Mouse (Mus musculus): ENCODE results near the gene Crtc3. TPM values are rescaled to one million over a fixed set of nuclear protein-coding genes. Genes with fewer than 3 reads are reported as not detected.

Crtc3 gene
- polyA plus RNA-seq, 1 experiment from 2014 or later: 10.3 TPM

DNA sequence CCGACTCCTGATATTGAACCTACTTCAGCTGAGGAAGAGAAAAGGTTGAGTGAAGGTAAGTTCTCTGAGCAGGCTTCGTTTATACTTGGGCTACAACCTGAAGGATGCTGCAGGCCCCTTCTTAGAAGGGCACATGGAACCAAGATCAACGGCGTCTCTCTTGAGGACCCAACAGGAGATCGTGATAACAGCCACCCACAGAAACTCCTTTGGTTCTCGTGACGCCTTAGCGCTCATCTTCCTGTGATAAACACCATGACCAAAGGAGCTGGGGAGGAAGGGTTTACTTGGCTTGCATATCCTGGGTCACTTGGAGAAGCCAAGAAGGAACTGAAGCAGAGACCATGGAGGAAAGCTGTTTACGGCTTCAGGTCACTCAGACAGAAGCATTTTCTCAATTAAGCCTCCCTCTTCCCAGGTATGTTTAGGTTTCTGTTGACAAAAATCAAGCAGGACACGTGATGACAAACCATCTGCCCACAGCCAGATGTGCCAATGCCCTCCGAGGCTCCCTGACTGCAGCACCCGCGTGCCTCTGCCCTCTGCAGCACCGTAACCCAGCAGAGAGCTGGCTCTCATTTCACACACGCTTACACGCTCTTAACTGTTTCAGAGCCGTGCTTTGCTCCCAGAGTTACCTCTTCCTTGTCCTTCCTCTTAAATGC is 52.3 kb downstream of the Crtc3 start:
- WGBS: 86% methylated on average over 17 of the region's 17 CpGs

DNA sequence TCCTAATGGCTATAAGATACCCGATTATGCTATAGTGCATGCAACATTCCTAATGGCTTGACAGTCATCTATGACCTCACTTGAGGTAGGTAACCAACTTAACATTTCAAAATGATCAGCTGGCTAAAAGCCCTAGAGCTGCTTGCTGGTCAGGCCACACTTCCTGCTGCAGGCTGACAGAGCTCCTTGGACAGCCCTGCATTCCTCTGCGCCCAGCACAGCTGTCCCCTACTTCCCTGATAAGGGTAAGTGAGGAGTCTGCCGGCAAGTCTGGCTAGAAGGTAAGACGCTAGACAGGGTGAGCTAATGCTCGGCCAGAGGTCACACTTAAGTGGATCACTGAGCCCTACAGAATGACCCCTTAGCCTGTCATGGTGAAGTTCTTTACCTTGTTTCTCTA is 52.8 kb downstream of the Crtc3 start:
- ATAC-seq: no peak
- Histone ChIP-seq H3K4me2 (no peak overlapping the region), H3K9me3 (replicated peaks) (no peaks in the 10 kb centered on the region), H3K9ac (no peak overlapping the region), H3K4me1 (peaks cover 5% of the 10 kb centered on the region), H3K36me3 (ENCODE audit: poor library complexity, severe bottlenecking) (no peaks in the 10 kb centered on the region), H3K27ac (no peak overlapping the region), H3K4me3 (no peak overlapping the region), H3K27me3 (no peaks in the 10 kb centered on the region)
- 91% methylated on average over 5 of the region's 5 CpGs for WGBS

More for the DNA sequence above, 52.3 kb downstream of the Crtc3 start:
- Histone ChIP-seq H3K4me1 (peaks cover 8% of the 10 kb centered on the region), H3K4me2 (no peak overlapping the region), H3K36me3 (ENCODE audit: poor library complexity, severe bottlenecking) (no peaks in the 10 kb centered on the region), H3K9me3 (replicated peaks) (no peaks in the 10 kb centered on the region), H3K27ac (no peak overlapping the region), H3K27me3 (no peaks in the 10 kb centered on the region), H3K9ac (no peak overlapping the region), H3K4me3 (no peak overlapping the region)
- ATAC-seq: no peak

DNA sequence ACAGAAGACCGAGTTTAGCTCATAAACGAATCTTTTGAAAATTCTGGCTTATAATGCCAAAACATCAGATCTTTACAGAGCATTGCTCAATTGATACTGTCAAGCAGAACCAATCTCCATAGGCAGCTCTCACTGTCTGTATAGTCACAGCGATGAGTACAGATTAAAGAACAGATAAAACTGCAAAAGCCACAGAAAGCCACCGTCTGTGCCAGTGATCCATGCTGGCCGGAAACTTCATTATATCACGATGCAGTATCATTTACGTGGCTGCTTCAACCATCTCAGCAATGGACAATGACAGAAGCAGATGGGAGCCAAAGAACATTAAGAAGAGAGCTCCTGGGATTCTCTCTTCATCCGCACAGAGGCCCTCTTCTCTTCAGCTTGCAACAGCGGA is 53.9 kb downstream of the Crtc3 start:
- H3K36me3 ChIP-seq (ENCODE audit: poor library complexity, severe bottlenecking): no peaks in the 10 kb centered on the region
- no peak overlapping the region for H3K4me2 ChIP-seq
- H3K4me1 ChIP-seq: peaks cover 5% of the 10 kb centered on the region
- WGBS: 88% methylated on average over 9 of the region's 9 CpGs
- no peaks in the 10 kb centered on the region for H3K9me3 ChIP-seq (replicated peaks)
- no peak overlapping the region for H3K9ac ChIP-seq
- ATAC-seq: no peak
- H3K27me3 ChIP-seq: no peaks in the 10 kb centered on the region
- no peak overlapping the region for H3K4me3 ChIP-seq
- H3K27ac ChIP-seq: no peak overlapping the region

DNA sequence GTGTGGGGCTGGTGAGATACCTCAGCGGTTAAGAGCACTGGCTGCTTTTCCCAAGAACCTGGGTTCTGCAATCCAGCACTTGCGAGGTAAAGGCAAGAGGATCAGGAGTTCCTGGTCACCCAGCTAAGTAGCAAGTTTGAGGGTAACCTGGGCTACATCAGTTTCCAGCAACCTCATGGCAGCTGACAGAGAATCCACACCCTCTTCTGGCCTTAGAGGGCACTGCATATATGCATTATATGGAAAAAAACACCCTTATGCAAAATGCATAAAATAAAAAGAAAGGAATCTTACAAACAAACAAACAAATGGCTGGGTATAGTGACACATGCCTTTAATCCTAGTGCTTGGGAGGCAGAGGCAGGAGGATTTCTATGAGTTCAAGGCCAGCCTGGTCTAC is 55.0 kb downstream of the Crtc3 start:
- Histone ChIP-seq H3K36me3 (ENCODE audit: poor library complexity, severe bottlenecking) (no peaks in the 10 kb centered on the region), H3K4me1 (peaks cover 7% of the 10 kb centered on the region), H3K4me2 (no peak overlapping the region), H3K9ac (no peak overlapping the region), H3K27ac (no peak overlapping the region), H3K4me3 (no peak overlapping the region), H3K9me3 (replicated peaks) (no peaks in the 10 kb centered on the region), H3K27me3 (no peaks in the 10 kb centered on the region)
- WGBS: 98% methylated on average over 2 of the region's 2 CpGs
- ATAC-seq: no peak

DNA sequence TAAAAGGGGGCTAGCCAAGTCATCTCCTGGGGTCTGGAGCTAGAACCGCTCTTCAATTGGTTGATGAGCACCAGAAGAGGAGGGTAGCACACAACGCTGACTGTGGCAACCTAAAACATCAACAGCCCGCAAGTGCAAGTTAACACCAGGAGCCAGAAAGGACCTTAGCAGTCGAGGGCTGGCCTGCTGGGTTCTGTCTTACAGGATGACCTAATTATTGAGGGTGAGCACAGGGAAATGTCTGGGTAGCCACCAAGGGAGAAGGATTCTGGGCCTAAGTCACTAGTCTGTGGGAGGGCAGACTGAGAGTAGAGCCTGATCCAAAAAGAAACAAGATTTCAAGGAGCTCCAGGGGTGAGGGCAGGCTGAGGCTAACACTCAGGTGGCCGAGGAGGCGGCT is 56.7 kb downstream of the Crtc3 start:
- WGBS: 73% methylated on average over 6 of the region's 6 CpGs
- H3K9ac ChIP-seq: no peak overlapping the region
- no peaks in the 10 kb centered on the region for H3K27me3 ChIP-seq
- H3K4me1 ChIP-seq: peaks cover 12% of the 10 kb centered on the region
- no peaks in the 10 kb centered on the region for H3K36me3 ChIP-seq (ENCODE audit: poor library complexity, severe bottlenecking)
- no peak overlapping the region for H3K4me3 ChIP-seq
- no peak overlapping the region for H3K27ac ChIP-seq
- ATAC-seq: no peak
- H3K9me3 ChIP-seq (replicated peaks): no peaks in the 10 kb centered on the region
- no peak overlapping the region for H3K4me2 ChIP-seq

DNA sequence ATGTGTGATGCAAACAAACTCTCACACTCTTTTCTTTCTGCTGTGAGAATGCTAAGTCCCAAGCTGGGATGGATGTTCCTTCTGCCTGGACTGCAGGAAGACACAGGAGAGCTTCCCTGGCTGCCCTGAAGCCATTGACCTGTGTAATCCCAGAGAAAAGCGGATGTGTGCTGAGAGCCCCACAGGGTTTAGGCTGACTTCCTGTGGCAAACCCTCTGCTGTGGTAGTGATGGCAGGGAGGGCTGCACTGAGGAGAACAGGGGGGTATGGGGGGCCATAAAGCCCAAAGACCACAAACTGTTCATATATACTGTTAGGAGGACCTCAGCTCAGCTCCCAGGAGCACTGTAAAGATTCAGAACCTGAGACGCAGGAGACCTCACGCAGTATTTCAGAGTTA is 57.3 kb downstream of the Crtc3 start:
- Histone ChIP-seq H3K4me1 (peaks cover 9% of the 10 kb centered on the region), H3K4me2 (no peak overlapping the region), H3K4me3 (no peak overlapping the region), H3K36me3 (ENCODE audit: poor library complexity, severe bottlenecking) (no peaks in the 10 kb centered on the region), H3K9ac (no peak overlapping the region), H3K9me3 (replicated peaks) (no peaks in the 10 kb centered on the region), H3K27me3 (no peaks in the 10 kb centered on the region), H3K27ac (no peak overlapping the region)
- 66% methylated on average over 3 of the region's 3 CpGs for WGBS
- no peak for ATAC-seq

DNA sequence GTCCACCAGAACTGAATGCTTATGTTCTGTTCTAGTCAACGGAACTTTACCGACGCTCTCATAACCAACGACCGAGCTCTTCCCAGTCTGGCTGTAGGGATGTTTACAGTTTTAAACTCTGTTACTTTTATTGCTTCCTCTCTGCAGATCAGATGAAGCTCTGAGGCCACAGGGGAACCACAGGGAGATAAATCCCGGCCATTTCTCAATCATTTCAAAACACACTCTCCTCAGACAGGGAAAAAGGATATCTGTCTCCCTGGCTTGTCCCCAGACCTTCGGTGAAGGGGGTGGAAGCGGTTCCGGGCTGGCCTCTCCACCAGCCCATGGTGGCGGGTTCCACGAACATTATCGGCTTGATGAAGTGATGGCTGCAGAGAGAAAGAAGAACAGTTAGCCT is 59.3 kb downstream of the Crtc3 start:
- H3K4me2 ChIP-seq: no peak overlapping the region
- no peaks in the 10 kb centered on the region for H3K36me3 ChIP-seq (ENCODE audit: poor library complexity, severe bottlenecking)
- no peaks in the 10 kb centered on the region for H3K27me3 ChIP-seq
- WGBS: 87% methylated on average over 12 of the region's 12 CpGs
- no peak overlapping the region for H3K4me3 ChIP-seq
- H3K27ac ChIP-seq: no peak overlapping the region
- H3K9me3 ChIP-seq (replicated peaks): no peaks in the 10 kb centered on the region
- ATAC-seq: no peak
- no peak overlapping the region for H3K9ac ChIP-seq
- peaks cover 8% of the 10 kb centered on the region; the same call in 1 of the 2 replicates for H3K4me1 ChIP-seq

DNA sequence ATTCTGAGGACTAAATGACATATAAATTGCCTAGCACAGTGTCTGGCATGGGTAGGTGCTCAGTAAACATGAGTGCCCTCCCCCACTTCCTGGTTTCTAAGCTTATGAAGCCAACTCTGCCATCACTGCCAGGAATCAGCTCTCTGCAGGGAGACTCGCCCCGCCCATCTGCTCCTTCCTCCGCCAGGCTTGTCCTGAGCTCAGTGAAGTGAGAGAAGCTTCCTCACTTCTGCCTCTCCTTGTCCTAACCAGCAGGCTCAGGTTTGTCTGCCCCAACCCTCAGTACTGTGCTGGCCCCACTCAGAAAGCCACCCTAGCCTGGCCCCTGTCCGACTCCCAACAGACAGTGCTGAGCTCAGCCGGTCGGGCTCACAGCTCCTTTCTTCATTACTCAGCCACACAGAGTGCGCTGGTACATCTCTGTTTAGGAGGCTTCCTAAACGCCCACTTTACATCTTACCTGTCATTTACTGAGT is 59.9 kb downstream of the Crtc3 start:
- no peak overlapping the region for H3K9ac ChIP-seq
- WGBS: 68% methylated on average over 8 of the region's 8 CpGs
- peaks cover 8% of the 10 kb centered on the region; the same call in 1 of the 2 replicates for H3K4me1 ChIP-seq
- H3K27me3 ChIP-seq: no peaks in the 10 kb centered on the region
- no peak overlapping the region for H3K4me2 ChIP-seq
- ATAC-seq: peak; percentile 59; the same call in 1 of the 2 replicates
- H3K4me3 ChIP-seq: no peak overlapping the region
- no peaks in the 10 kb centered on the region for H3K9me3 ChIP-seq (replicated peaks)
- H3K36me3 ChIP-seq (ENCODE audit: poor library complexity, severe bottlenecking): no peaks in the 10 kb centered on the region
- no peak overlapping the region for H3K27ac ChIP-seq

DNA sequence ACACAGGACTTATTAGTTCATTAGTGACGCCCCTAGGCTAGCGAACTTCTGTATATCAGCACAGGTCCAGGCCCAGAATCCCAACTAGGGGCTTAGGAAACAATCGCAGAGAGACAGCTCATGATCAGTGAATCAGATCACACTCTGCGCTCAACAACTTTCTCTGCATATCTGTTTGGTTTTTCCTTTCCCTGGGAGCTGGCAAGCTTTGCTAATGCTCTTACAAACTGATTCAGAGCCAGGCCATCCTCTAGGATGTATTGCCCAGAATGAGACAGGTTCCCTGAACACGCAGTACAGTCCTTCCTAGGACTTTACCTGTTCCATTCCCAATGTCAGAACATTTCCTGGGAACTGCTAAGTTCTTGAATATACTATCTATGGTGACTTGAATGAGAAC is 61.7 kb downstream of the Crtc3 start:
- H3K9ac ChIP-seq: no peak overlapping the region
- H3K36me3 ChIP-seq (ENCODE audit: poor library complexity, severe bottlenecking): no peaks in the 10 kb centered on the region
- no peak overlapping the region for H3K4me2 ChIP-seq
- no peaks in the 10 kb centered on the region for H3K9me3 ChIP-seq (replicated peaks)
- H3K27ac ChIP-seq: no peak overlapping the region
- H3K27me3 ChIP-seq: no peaks in the 10 kb centered on the region
- no peak for ATAC-seq
- H3K4me1 ChIP-seq: peaks cover 8% of the 10 kb centered on the region; the same call in 1 of the 2 replicates
- no peak overlapping the region for H3K4me3 ChIP-seq
- 90% methylated on average over 5 of the region's 5 CpGs for WGBS

DNA sequence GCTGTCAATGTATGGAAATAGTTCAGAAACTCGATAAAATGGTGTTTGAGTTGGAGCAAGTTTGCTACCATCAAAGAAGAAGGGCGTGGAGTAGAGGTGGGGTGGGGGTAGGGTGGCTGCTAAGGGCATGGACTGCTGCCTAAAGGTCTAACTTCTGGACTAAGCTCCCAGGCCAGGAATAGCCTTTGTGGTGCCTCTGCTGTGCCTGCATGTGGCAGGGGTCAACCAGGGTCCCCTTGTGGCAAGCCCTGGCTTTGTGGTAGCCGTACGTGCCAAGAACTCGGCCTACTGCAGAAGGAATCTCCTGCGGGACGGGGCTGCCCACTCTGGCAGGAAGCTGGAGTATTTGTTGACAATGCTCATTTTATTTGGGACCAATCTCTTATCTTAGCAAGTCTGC is 62.8 kb downstream of the Crtc3 start:
- Histone ChIP-seq H3K36me3 (ENCODE audit: poor library complexity, severe bottlenecking) (no peaks in the 10 kb centered on the region), H3K27ac (no peak overlapping the region), H3K9me3 (replicated peaks) (no peaks in the 10 kb centered on the region), H3K27me3 (no peaks in the 10 kb centered on the region), H3K4me3 (no peak overlapping the region), H3K4me2 (no peak overlapping the region), H3K9ac (no peak overlapping the region), H3K4me1 (peaks cover 8% of the 10 kb centered on the region; the same call in 1 of the 2 replicates)
- ATAC-seq: no peak
- 90% methylated on average over 7 of the region's 7 CpGs for WGBS

DNA sequence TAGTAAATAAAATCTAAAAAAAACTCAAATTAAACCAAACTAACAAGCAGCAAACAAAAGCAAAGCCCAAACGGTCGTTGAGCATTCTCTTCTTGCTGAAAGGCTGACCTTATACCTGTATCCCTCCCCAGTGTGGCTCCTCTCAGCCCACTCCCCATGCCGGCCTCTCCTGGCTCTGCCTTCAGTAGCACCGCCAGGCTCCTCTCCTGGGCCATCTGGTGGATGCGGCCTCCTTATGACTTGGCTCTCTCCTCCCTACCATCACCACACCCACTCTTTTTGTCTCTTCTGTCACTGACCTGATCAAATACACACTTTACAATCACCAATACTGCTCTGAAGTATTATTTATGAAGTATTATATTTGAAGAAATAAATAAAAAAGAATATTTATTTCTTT is 65.4 kb downstream of the Crtc3 start:
- H3K4me1 ChIP-seq: 0 out of 2 replicates have a peak, but pooled peaks cover 2% of the 10 kb centered on the region
- ATAC-seq: no peak
- 84% methylated on average over 5 of the region's 5 CpGs for WGBS
- no peaks in the 10 kb centered on the region for H3K9me3 ChIP-seq (replicated peaks)
- H3K4me3 ChIP-seq: no peak overlapping the region
- no peak overlapping the region for H3K27ac ChIP-seq
- H3K9ac ChIP-seq: no peak overlapping the region
- H3K27me3 ChIP-seq: no peaks in the 10 kb centered on the region
- H3K36me3 ChIP-seq (ENCODE audit: poor library complexity, severe bottlenecking): no peaks in the 10 kb centered on the region
- no peak overlapping the region for H3K4me2 ChIP-seq

DNA sequence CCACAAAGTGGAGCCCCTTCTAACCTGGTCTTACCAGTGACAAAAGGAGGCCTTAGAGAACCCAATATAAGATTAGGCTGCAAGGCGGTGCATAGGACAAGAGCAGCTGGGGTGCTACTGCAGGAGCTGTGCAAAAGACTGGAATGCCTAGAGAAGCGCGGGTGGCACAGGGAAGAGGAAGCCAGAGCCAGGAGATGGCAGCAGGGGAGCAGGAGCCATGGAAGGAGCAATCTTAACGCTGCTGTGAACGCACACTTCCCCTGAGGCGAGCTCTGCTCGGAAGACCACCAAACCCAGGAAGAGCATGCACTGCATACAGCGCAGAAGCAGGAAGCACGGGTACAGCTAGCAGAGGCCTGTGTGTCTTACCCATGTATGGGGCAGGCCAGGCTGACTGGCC is 72.6 kb downstream of the Crtc3 start:
- WGBS: 86% methylated on average over 9 of the region's 9 CpGs
- Histone ChIP-seq H3K4me3 (no peak overlapping the region), H3K9ac (no peak overlapping the region), H3K4me1 (no peaks in the 10 kb centered on the region), H3K36me3 (ENCODE audit: poor library complexity, severe bottlenecking) (peaks cover 5% of the 10 kb centered on the region), H3K27me3 (no peaks in the 10 kb centered on the region), H3K9me3 (replicated peaks) (no peaks in the 10 kb centered on the region), H3K27ac (no peak overlapping the region), H3K4me2 (no peak overlapping the region)
- ATAC-seq: no peak

DNA sequence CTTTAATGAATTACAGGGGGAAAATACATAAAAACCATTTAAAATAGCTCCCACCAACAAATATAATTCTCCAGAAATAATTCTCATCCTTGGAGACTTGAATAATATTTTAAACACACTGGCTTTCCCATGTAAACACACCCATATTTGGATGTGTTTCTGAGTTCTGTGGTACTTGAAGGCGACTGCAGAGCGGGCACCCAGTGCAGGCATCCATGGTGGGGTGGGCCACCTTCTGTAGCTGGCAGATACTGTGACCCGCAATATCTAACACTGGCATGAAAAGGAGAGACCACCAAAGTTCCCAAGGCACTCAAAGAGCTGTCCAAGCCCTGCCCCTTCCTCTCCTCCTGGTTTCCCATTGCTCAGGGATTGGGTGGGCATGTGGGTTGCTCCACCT is 74.6 kb downstream of the Crtc3 start:
- no peak overlapping the region for H3K9ac ChIP-seq
- H3K27me3 ChIP-seq: no peaks in the 10 kb centered on the region
- H3K4me2 ChIP-seq: no peak overlapping the region
- no peaks in the 10 kb centered on the region for H3K9me3 ChIP-seq (replicated peaks)
- H3K4me1 ChIP-seq: no peaks in the 10 kb centered on the region
- no peak for ATAC-seq
- 94% methylated on average over 3 of the region's 3 CpGs for WGBS
- H3K27ac ChIP-seq: no peak overlapping the region
- no peak overlapping the region for H3K4me3 ChIP-seq
- peaks cover 5% of the 10 kb centered on the region for H3K36me3 ChIP-seq (ENCODE audit: poor library complexity, severe bottlenecking)
